Mouse (Mus musculus): ENCODE results near the gene Plcl2. TPM values are rescaled to one million over a fixed set of nuclear protein-coding genes. Genes with fewer than 3 reads are reported as not detected.
A peak's percentile ranks its signal among the peaks of the same experiment; 100 is the strongest.
"Not testable (repeated sequence)": the region's sequence is repeated elsewhere in the genome, so short reads cannot be mapped to it uniquely, and the experiment has no call there.

The Plcl2 gene
- total RNA-seq, 2 experiments from 2014 or later: 51.0 to 57.3 TPM

DNA sequence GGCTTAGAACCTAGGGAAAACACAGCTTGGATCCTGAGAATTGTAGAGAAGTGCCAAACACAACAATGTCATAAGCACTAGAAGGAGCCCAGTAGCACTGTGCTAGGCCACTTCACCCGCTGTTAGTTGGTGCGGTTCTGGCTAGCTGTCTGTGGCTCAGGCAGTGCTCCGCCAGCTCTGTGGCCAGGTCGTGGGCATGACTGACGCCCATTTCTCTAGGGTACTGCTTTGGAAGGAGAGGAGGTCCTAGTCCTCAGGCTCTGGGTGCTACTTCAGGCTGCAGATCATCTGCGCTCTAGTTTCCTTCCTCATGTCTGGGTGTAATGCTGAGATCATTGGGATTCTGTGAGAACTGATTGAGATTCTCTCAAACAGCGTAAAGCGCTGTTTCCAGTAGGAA, 20.9 kb downstream of the Plcl2 start:
- DNase-seq (ENCODE audit: low spot score in 2 of 2): no peak

DNA sequence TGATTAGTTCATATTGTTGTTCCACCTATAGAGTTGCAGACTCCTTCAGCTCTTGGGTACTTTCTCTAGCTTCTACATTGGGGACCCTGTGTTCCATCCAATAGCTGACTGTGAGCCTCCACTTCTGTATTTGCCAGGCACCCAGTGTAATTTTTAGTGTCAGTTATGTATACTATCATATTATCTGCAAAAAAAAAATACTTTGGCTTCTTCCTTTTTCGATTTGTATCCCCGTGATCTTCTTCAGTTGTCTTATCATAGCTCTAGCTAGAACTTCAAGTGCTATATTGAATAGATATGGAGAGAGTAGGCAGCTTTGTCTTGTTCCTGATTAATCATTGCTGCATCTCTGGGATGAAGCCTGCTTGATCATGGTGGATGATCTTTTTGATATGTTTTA, 25.7 kb downstream of the Plcl2 start:
- DNase-seq (ENCODE audit: low spot score in 2 of 2): not testable (repeated sequence)

DNA sequence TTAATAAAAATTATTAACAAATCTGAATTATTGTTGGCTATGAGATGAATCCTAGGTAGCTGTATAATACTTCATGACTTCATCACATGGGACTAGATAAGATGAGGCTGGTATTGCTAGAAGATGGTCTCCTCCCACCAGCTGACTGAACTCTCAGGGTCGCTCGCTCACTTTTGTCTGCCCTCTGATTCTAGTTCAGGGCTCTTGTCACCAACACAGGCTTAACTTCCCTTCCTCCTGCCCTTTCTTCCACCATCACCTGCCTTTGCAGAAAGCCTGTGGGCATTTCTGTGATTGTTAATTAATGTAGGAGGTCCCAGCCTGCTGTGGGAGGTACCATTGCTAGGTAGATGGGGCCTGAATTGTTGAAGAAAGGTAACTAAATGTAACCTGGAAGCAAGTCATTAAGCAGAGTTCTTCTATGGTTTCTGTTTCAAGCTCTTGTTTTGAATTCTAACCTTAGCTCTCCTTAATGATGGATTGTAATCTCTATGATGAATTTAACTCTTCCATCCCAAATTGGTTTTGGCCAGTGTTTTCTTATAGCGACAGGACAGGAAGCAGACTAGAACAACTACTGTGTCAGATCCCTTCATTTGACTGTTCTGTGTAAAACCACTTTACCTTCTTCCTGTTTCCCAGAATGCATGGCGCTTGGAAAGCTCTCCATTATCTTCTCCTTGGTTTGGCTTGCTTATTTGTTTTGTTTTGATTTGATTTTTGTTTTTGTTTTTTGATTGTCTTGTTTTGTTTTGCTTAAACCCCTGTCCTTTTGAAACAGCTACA, 27.4 kb downstream of the Plcl2 start:
- no peak for DNase-seq (ENCODE audit: low spot score in 2 of 2)

DNA sequence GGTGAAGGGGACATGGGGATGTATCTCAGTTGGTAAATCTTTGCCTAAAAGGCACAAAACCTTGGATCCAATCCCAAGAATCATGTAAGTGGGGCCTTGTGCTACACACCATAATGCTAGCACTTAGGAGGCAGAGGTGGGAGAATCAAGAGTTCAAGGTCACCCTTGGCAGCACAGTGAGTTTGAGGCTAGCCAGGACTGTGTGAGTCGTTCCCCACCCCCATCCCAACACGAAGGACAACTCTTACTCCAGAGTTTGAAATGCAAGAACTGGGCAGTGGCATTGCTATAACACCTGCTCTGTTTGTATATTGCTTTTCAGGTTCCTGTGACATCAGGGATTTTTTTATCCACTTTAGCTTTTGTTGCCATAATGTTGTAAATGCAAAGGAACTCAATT, 28.6 kb downstream of the Plcl2 start:
- no peak for DNase-seq (ENCODE audit: low spot score in 2 of 2)

DNA sequence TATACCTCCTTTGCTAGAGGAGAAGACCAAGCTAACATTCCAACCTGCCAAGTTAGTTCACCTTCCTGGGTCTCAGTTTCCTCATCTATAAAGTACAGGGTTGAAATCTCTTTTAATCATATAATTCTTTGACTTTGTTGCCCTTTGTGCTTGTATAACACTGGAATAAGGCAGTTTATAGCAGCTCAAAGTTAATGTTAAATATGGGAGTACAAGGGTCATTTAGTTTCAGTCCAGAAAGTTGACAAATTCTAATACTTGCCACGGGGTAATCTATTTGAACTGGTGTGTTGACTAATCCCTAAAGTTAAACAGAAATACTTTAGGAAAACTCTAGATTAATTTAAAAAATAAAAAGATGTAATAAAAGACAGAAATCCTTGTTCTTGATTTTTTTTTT, 35.7 kb downstream of the Plcl2 start:
- DNase-seq (ENCODE audit: low spot score in 2 of 2): no peak

DNA sequence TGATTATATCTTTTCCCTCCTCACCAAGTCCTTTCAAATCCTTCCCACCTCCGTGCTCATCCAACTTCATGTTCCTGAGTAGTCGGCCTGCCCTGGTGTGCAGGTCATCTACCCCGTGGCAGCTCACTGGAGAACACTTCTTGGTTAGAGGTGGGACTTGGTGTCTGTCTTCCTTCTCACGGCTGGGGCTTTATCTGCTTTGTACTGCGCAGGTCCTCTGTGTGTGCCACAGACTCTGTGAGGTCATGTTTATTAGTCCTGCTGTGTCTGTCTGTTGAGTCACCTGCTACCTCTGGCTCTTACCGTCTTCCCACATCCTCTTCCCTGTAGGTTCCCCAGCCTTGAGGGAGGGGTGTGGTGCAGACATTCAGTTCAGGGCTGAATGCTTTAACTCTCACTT, 36.1 kb downstream of the Plcl2 start:
- no peak for DNase-seq (ENCODE audit: low spot score in 2 of 2)

DNA sequence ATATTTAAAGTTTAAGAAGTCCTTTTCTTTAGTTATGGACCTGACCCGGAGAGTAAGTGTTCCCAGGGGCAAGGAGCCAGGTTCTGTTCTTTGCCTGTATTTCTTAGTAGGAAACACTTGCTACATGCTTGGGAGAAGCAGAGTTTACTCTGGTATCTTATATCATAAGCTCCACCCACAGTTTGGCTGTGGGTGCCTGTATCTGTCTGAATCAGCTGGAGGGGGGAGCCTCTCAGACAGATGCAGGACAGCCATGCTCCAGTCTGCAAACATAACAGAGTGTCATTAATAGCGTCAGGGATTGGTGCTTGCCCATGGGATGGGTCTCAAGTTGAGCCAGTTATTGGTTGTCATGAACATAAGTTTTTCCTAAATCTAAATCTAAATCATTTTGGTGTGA, 42.9 kb downstream of the Plcl2 start:
- DNase-seq (ENCODE audit: low spot score in 2 of 2): no peak

DNA sequence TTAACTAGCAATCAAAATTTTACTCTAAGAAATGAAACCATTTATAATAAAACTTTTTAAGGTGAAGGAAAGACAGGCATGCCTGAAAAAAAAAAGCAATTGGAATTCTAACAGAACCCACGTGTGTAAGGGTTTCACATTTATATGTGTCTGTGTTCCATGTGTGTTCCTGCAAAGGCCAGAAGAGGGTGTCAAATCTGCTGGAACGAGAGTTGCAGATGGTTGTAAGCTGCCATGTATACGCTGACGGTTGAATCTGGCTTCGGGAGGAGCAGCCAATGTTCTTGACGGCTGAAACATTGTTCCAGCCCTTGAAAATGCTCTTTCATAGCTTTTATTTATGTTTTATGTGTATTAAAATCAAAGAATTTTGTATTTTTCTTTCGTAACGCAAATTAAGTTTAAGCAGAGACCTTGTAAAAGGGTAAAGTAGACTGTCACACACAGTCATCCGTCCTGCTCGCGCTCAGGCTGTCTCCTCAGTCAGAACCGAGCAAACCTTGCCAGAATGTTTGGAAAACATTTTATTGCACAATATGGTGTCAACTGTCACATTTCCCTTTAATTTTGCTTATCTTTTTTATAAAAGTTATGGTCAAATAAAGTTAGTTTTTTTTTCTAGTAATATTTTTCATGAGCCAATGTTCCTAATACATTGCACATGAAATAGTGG, 48.5 kb downstream of the Plcl2 start:
- peak in 1 of 2 experiments; percentile 28 for DNase-seq (ENCODE audit: low spot score in 2 of 2)

DNA sequence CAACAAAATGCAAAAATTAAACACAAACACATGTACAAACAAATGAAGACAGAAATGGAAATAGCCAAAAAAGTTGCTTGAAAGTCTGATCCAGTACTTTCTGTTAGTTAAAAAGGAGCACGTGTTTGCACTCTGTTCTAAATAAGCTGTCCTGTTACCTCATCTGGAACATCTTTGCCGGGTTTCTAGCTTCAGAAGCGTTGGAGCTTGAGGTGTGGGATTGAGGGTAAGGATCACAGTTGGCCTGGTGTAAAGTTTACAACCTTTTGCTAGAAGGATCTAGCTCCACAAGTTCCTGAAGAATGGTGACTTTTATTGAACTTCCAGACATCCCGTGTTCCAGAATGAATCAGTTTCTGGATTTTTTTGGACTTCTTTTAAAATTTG, 49.0 kb downstream of the Plcl2 start:
- no peak for DNase-seq (ENCODE audit: low spot score in 2 of 2)

DNA sequence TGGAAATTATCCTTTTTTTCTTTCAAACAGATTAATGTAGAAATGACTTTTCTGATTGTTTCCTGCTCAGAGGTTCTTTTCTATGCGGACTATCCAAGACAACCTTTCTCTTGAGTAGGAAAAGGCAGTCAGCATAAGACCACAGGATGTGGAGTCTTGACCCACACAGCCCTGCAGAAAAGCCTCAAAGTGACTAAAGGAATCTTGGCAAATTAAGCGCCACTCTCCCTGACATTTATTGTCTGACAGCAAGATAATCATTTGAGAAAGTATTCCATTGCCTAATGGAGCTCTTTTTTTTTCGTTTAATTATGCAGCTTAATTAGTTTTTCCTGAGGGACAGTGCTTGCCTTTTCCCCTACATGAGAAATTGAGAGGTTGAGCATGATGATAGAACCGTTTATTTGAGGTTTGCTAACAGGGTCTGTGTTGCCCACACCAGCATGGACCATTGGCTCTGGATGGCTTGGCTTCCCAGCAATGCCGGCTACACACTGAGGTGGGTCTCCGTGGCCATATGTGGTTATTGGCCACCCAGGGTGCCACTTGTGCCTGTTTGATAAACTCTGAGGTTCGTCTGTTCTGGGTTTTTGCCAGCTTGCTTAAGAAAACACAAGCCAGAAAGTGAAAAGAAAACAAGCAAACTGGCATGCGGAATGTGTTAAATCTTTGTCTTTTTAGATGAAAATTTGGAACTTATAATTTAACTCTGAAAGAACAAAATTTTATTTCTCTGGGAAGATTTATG, 56.3 kb downstream of the Plcl2 start:
- peak in 1 of 2 experiments; percentile 18 for DNase-seq (ENCODE audit: low spot score in 2 of 2)

DNA sequence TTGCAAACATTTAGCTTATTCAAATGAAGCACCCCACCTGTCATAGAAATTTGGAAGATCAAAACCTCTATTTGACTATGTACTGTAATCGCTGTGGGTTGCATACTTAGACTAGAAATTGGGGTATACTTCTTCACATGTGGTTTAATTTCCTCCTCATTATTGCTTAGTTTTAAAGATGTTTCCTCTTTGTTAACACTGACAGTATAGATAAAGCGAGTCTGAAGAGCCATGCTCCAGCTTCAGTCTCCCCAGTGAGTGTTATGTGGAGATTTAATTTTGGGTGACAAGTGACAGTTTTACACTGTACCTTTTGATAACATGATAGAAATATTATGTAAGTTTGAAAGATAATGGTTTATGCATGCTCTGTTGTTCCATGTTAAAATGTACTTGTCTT, 59.6 kb downstream of the Plcl2 start:
- DNase-seq (ENCODE audit: low spot score in 2 of 2): no peak

DNA sequence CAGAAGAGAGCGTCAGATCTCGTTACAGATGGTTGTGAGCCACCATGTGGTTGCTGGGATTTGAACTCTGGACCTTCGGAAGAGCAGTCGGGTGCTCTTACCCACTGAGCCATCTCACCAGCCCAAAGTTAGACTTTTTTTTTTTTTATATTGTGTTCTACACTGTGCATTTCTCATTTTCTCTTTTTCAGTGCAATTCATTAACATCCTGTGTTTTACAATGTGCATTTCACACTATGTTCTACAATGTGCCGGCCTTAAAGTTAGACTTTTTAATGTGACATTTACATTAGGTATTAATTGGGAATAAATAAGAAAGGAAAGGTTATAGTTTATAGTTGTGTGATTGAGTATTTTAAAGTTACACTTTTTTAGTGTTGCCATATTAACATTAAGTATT, 61.0 kb downstream of the Plcl2 start:
- not testable (repeated sequence) for DNase-seq (ENCODE audit: low spot score in 2 of 2)

DNA sequence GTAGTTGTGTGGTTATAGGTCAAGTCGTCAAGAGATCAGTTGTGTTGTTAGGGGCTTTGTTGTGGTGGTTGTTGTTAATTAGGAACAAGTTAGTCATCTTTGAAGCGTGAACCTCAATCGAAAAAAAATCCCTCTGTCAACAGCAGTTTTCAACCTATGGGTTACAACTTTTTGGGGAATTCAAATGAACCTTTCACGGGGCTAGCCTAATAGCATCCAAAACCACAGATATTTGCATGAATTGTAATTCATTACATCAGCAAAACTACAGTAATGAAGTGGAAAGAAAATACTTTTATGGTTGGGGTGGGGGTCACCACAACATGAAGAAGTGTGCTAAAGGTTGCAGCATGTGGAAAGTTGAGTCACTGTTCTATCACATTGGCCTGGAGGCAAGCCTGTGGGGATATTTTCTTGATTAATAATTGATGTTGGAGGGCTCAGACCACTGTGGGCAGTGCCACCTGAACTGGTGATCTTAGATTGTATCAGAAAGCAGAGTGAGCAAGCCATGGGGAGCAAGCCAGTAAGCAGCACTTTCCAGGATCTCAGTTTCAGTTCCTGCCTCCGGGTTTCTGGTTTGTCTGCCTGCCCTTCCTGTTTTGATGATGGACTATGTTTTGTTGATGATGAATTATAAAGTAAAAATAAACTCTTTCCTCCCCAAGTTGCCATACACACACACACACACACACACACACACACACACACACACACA, 61.6 kb downstream of the Plcl2 start:
- DNase-seq (ENCODE audit: low spot score in 2 of 2): no peak

DNA sequence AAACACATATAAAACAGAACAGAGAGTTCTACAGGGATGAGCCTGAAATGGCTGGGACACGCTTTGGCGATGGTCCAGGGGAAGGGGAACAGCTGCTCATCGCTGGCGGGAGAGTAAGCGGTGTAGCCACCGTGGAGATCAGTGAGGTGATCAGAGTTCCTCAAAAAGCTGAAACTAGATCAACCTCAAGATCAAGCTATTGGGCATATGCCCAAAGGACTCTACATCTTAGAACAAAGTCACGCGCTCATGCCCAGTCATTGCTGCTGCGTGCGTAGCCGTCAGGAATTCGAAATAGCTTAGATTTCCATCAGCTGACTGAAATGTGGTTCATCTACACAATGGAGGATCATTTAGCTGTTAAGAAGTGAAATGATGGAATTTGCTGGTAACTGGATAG, 65.0 kb downstream of the Plcl2 start:
- DNase-seq (ENCODE audit: low spot score in 2 of 2): peak in 1 of 2 experiments; percentile 26

DNA sequence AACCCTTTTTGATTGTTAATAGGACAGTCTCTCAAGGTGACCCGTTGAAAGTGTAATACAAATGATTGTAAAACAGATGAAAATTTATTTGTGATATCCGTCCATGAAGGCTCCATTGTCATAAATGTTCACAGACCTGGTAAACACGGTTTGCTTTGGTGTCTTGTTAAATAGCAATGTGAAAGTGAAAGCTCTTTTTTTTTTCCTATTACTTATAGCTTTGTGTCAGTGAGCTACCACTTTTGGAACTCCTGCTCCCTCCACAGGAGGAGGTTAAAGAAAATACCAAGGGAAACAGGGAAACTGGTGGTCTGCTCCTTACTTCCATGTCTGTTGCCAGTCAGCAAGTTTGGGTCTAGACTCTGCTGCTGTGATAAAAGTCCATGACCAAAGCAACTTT, 71.2 kb downstream of the Plcl2 start:
- DNase-seq (ENCODE audit: low spot score in 2 of 2): no peak

DNA sequence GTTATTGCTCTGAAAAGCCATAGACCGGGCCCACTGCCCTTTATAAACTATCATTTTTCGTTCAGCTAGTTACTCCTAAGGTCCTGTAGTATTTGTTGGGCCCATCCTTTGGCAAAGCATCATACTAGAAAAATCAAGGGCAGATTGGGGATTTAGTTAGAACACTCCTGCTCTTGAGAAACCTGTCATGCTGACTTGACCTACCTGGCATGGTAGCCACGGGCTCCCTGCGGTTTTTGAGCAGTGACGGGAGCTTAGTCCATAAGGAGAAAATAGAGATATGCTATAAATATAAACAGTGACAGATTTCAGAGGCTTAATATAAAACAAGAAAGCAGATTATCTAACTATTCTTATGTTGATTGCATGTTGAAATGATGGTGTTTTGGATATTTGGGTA, 77.6 kb downstream of the Plcl2 start:
- DNase-seq (ENCODE audit: low spot score in 2 of 2): no peak

DNA sequence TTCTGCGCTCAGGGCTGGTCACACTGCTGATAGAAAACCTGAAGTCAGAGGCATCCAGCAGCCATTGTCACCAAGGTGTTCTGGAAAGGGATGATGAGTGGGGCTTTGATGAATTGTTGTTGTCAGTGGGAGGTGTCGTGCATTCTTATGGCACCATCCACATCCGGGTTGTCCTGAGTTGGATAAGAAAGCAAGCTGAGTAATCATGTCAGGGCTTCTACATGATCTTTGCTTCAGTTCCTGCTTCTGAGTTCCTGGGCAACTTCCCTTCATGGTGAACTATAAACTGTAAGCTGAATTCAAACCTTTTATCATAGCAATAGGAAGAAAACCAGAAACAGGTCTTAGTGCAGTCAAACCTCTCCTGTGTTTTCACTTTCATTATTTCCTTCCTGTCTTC, 78.7 kb downstream of the Plcl2 start:
- no peak for DNase-seq (ENCODE audit: low spot score in 2 of 2)

DNA sequence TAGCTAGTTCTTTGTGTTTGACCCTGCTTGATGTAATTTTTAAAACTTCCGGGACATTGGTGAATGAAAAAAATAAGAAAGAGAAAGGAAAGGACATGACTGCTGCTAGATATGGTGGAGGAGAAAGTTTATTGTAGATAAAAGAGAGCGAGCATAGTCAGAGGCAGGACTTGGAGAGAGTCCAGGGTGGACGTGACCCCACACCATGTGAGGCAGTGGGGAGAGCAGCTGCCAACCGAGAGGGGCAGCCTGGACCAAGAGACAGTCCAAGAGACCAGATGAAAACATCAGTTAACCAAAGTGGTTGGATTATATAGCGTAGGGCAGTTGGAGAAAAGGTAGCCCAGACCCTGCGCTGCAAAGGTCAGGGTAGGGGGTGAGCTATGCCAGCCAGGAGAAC, 91.0 kb downstream of the Plcl2 start:
- DNase-seq (ENCODE audit: low spot score in 2 of 2): no peak

DNA sequence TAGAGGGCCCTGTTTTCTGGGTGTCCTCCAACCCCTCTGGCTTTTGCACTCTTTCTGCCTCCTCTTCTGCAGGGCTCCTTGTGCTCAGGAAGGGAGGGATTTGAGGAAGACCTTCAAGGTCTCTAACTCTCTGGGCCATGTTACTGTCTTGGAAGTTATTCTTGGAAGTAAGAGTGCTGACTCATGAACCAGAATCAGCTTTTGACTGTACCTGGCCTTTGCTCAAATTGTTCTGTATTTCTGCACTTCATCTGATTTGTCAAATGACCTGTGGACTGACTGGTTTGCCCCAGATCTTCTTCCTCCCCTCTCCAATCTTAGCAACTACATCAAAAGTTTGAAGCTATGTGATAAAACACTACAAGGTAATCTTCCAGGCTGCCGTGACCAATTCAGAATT, 91.5 kb downstream of the Plcl2 start:
- DNase-seq (ENCODE audit: low spot score in 2 of 2): no peak

DNA sequence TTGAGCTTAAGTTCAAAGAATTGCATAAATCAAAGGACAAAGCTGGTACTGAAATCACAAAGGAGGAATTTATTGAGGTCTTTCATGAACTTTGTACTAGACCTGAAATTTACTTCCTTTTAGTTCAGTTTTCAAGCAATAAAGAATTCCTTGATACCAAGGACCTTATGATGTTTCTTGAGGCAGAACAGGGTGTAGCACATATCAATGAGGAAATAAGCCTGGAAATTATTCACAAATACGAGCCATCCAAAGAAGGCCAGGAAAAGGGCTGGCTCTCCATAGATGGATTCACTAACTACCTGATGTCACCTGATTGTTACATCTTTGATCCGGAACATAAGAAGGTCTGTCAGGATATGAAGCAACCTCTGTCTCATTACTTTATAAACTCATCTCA, 97.7 kb downstream of the Plcl2 start:
- DNase-seq (ENCODE audit: low spot score in 2 of 2): no peak

DNA sequence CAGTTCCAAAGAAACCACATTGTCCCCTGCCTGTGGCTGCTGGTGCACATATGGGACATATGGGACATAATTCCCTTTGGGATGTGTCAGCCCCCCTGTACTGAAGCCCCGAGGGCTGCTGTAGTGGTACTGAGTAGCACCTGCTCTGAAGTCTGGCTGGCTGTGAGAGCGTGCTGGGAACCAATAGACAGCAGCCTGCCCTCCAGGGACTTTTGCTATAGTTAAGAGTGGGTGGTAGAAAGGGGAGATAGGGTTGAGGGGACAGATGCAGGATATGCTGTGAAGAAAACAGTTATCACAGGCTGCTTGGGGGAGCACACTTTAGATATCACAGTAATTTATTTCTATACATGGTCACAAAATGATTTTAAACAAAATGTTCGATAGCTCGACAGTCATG, 100.7 kb downstream of the Plcl2 start:
- no peak for DNase-seq (ENCODE audit: low spot score in 2 of 2)

Data from layer of hippocampus, postnatal 14 days (tissue).